Mouse (Mus musculus) ovary, postnatal 10 days (tissue): Measurements from ENCODE around the gene Abhd13.

Experiments used
- DNase-seq: peaks from one replicate; pipeline ENCODE4 v3.0.0; 2022; ENCODE audit warnings: low spot score

The Abhd13 gene

GRCm38 (mm10) chr8:10016252-10016651 is 38.7 kb downstream of the Abhd13 start:
- no peak for DNase-seq

- no peak for DNase-seq
Observed at GRCm38 (mm10) chr8:10017231-10017630, 39.7 kb downstream of the Abhd13 start.

- DNase-seq = no peak
Observed at GRCm38 (mm10) chr8:10030320-10031060, 53.0 kb downstream of the Abhd13 start.

- DNase-seq = no peak
Observed at GRCm38 (mm10) chr8:10031177-10031576, 53.7 kb downstream of the Abhd13 start.

GRCm38 (mm10) chr8:10040866-10041265 is 63.4 kb downstream of the Abhd13 start:
- no peak for DNase-seq
